Mouse (Mus musculus): ENCODE data around the gene Ncf4.
"Not testable (repeated sequence)": the region's sequence is repeated elsewhere in the genome, so short reads cannot be mapped to it uniquely, and the experiment has no call there.

Gene Ncf4

GRCm38 (mm10) chr15:78254751-78255150 lies 10.2 kb downstream of the Ncf4 start:
- peak; percentile 62 for DNase-seq (ENCODE audit: low read depth, low spot score)

DNA sequence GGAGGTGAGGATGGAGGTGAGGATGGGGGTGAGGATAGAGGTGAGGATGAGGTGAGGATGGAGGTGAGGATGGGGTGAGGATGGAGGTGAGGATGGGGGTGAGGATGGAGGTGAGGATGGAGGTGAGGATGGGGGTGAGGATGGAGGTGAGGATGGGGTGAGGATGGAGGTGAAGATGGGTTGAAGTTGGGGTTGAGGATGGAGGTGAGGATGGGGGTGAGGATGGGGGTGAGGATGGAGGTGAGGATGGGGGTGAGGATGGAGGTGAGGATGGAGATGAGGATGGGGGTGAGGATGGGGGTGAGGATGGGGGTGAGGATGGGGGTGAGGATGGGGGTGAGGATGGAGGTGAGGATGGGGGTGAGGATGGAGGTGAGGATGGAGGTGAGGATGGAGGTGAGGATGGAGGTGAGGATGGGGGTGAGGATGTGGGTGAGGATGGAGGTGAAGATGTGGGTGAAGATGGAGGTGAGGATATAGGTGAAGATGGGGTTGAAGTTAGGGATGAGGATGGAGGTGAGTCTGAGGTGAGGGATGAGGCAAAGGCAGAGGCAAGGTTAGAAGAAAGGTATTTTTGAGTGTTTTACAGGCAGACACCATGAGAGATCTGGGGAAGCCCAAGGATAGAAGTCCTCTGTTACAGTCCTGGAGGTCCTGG lies 12.1 kb downstream of the Ncf4 start:
- DNase-seq (ENCODE audit: low read depth, low spot score) = not testable (repeated sequence)

DNA sequence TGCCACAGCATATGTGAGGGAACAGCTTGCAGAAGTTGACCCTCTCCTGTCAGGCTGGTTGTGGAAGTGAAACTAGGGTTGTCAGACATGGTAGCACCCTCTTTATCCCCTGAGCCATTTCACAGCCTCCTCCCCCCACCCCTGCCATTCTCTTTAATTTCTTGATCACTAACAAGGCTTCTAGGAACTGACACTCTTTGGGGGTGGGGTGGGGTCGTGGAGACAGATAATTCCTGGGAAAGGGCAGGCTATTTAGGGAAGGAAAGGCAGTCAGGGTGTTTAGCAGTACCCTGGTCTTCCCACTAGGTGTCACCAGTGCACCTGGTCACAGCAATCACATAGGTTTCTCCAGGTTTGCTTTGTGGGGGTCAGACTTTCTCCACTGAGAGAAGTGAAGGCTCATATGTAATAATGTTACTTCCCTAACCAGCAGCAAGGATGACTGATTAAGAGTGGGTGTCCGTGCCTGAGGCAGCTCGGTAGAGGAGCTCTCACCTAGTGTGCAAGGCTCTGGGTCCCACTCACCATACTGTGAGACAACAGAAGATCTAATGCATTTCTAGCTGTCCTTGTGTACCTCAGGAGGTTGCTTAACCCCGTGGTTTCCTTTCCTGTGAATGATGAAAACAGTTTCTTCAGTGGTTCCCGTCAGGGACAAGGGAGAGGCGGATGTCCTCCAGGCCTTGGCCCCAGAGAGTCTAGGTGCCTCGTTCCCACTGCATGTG lies 12.9 kb downstream of the Ncf4 start:
- peak; percentile 68 for DNase-seq (ENCODE audit: low read depth, low spot score)

GRCm38 (mm10) chr15:78258246-78258865 lies 13.8 kb downstream of the Ncf4 start:
- no peak for DNase-seq (ENCODE audit: low read depth, low spot score)

- no peak for DNase-seq (ENCODE audit: low read depth, low spot score)
Observed at GRCm38 (mm10) chr15:78260668-78261333, 16.2 kb downstream of the Ncf4 start.

DNA sequence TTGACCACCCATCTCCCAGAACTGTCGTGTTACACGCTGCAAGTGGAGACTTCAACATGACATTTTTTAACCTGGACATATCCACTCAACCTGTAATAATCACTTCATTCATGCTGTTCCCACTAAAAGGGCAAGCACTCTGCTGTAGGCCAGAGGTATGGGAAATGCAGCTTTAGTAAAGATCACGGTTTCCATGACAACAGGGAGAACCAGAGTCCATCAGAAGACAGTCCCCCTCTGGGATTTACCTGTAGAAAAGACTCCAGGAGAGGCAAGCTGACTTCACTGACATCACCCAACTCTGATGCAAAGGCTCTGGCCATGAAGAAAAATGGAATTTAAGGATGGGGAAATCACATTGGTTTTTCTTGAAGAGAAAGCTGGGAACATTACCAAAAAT lies 18.7 kb downstream of the Ncf4 start:
- DNase-seq (ENCODE audit: low read depth, low spot score) = no peak

DNA sequence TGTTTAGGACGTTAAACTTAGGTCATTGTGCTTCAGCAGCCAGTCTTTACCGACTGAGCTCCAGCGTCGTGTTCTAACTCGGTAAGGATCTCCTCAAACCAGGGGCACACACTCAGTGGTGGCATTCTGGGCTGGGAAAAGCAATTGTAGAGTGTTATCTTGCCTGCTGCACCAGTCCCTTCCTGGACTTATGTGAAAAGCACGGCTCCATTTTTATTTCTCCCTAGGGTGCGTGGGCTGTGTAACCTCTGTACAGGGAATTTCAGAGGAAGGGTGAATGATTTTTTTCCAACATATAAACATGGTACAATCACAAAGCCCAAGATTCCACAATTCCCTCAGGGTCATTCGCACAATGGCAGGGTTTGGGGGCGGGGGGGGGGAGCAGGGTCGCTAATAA lies 22.8 kb downstream of the Ncf4 start:
- no peak for DNase-seq (ENCODE audit: low read depth, low spot score)

DNA sequence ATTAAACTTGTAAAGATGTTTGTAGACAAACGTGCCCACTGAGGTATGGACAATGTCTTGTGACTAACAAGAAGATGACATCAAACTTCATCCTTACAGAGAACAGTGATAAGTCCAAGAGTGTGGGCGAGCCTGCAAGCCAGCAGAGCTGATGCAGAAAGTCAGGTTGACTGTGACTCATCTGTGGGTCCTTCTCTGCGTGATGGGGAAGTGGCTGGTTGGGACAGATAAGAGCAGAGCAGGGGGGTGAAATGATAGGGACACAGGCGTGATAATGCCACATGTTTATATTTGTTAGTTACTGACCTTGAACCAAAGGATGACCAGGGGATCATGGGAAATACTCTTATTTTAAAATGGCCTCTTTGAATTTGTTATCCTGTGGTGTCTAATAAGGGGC lies 23.3 kb downstream of the Ncf4 start:
- DNase-seq (ENCODE audit: low read depth, low spot score) = no peak

- DNase-seq (ENCODE audit: low read depth, low spot score) = no peak
Observed at GRCm38 (mm10) chr15:78271208-78271607, 26.6 kb downstream of the Ncf4 start.

DNA sequence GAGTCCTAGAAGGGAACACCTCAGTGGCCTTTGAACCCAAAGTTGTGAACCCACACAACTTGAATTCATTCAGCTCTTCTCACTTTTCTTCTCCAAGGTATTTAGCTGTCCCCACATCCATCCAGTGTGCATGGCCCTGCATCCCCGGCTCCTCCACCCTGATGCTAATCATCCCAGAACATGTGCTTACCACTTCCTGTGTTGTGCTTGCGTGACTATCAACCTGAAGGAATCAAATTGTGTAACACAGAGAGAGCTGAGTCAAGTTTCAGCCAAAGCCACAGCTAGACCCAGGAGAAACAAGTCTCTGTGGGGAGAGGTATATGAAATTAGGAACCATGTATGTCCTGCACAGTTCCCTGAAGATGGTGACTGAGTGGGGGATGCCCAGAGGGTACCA lies 33.7 kb downstream of the Ncf4 start:
- DNase-seq (ENCODE audit: low read depth, low spot score) = no peak

DNA sequence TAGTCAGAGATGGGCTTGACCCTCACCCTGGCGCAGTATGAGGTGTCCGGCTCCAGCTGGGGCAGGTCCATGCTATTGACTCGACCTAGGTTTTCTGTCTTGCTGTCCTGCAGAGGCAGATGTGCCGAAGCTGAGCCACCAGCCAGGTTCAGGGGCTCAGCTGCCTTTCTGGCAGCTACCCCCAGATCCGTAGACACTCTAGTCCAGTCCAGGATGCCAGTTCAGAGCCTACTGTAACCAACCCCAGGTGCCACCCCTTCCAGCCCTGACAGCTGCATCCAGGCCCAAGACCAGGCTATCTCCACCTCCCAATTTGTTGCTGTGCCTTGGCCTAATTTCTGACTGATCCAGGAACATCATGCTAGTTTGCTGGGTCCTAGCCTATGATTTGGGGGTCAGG lies 43.3 kb downstream of the Ncf4 start:
- DNase-seq (ENCODE audit: low read depth, low spot score) = no peak

GRCm38 (mm10) chr15:78289775-78290174 lies 45.2 kb downstream of the Ncf4 start:
- not testable (repeated sequence) for DNase-seq (ENCODE audit: low read depth, low spot score)

GRCm38 (mm10) chr15:78293228-78293627 lies 48.6 kb downstream of the Ncf4 start:
- DNase-seq (ENCODE audit: low read depth, low spot score) = not testable (repeated sequence)

- DNase-seq (ENCODE audit: low read depth, low spot score) = no peak
Observed at GRCm38 (mm10) chr15:78293716-78294115, 49.1 kb downstream of the Ncf4 start.

DNA sequence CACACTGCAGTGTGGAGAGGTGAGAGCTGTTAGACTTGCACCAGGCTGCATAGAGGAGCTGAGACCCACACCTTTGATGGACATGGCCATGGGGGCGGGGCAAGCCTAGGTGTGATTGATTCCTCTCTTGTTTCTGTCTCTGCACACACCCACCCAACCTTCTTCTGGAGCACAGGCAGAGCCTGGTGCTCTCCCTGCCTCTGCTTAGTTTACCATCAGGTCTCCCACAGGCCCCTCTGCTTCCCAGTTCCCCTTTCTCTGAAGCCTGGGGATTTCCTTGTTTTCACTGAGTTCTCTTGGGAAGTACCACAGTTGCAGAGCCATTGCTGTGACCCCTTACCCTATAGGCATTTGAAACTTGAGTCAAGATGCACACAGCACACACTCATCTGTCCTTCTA lies 54.0 kb downstream of the Ncf4 start:
- no peak for DNase-seq (ENCODE audit: low read depth, low spot score)

- no peak for DNase-seq (ENCODE audit: low read depth, low spot score)
Observed at GRCm38 (mm10) chr15:78299641-78300040, 55.0 kb downstream of the Ncf4 start.

GRCm38 (mm10) chr15:78300773-78301172 lies 56.2 kb downstream of the Ncf4 start:
- no peak for DNase-seq (ENCODE audit: low read depth, low spot score)

- no peak for DNase-seq (ENCODE audit: low read depth, low spot score)
Observed at GRCm38 (mm10) chr15:78302718-78303117, 58.1 kb downstream of the Ncf4 start.

GRCm38 (mm10) chr15:78303665-78304233 lies 59.1 kb downstream of the Ncf4 start:
- no peak for DNase-seq (ENCODE audit: low read depth, low spot score)

GRCm38 (mm10) chr15:78305341-78305933 lies 60.8 kb downstream of the Ncf4 start, which contains the start of gene Csf2rb2:
Gene Csf2rb2, minus strand, starts transcription at chr15:78305721.
- DNase-seq (ENCODE audit: low read depth, low spot score) = no peak

GRCm38 (mm10) chr15:78309865-78310264 lies 65.3 kb downstream of the Ncf4 start:
- no peak for DNase-seq (ENCODE audit: low read depth, low spot score)

DNA sequence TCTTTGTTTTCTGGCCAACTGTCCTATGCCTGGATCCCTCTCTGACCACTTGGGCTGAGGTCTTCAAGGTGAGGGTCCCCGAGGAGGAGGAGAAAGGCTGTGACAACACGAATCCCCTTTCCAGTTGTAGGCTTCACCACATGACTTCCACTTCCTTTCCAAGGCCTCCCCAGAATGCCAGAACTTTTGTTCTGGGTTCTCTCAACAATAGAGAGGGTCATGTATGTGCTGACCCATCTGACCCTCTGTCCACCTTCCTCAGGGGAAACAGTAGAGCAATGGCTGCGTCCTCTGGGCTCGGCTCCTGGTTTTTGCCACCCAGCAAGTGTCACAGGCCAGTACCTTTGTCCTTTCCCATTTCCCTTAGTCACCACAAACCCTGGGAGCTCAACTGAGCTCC lies 66.4 kb downstream of the Ncf4 start:
- DNase-seq (ENCODE audit: low read depth, low spot score) = no peak
